Mouse (Mus musculus) heart, embryonic 15.5 days (tissue): ENCODE data around the gene Tspan32. TPM values are rescaled to one million over a fixed set of nuclear protein-coding genes. Genes with fewer than 3 reads are reported as not detected.
A peak's percentile ranks its signal among the peaks of the same experiment; 100 is the strongest.

Experiments
- ATAC-seq: fragments of 200-750 bp; cut with Nextera tagmentation; replicated peaks from 2 replicates; pipeline ENCODE4 v1.8.0; 2017; ENCODE audit warnings: low read depth, moderate TSS enrichment; ENCODE audit not compliant: insufficient number of reproducible peaks, insufficient read depth, low FRiP score
- H3K27ac ChIP-seq: fragments of 300-500 bp; sonication (generic); 2 replicates; pipeline ENCODE4 v1.5.1; 2015; ENCODE audit warnings: mild to moderate bottlenecking, inconsistent platforms
- H3K27me3 ChIP-seq: fragments of 300-500 bp; sonication (generic); 2 replicates; pipeline ENCODE4 v1.6.1; 2015; ENCODE audit warnings: inconsistent platforms
- H3K36me3 ChIP-seq: fragments of 300-500 bp; sonication (generic); 2 replicates; pipeline ENCODE4 v1.6.1; 2015; ENCODE audit warnings: mild to moderate bottlenecking, inconsistent platforms
- H3K4me1 ChIP-seq: fragments of 300-500 bp; sonication (generic); replicated peaks from 2 replicates; pipeline ENCODE4 v1.6.1; 2015; ENCODE audit warnings: inconsistent platforms
- H3K4me2 ChIP-seq: fragments of 300-500 bp; sonication (generic); 2 replicates; pipeline ENCODE4 v1.6.1; 2015; ENCODE audit warnings: inconsistent platforms, mild to moderate bottlenecking, moderate library complexity
- H3K4me3 ChIP-seq: fragments of 300-500 bp; sonication (generic); 2 replicates; pipeline ENCODE4 v1.5.1; 2015; ENCODE audit warnings: mild to moderate bottlenecking, inconsistent platforms
- H3K9ac ChIP-seq: fragments of 300-500 bp; sonication (generic); 2 replicates; pipeline ENCODE4 v1.6.1; 2015; ENCODE audit warnings: mild to moderate bottlenecking, inconsistent platforms
- H3K9me3 ChIP-seq: fragments of 300-500 bp; sonication (generic); replicated peaks from 2 replicates; pipeline ENCODE4 v1.6.1; 2016; ENCODE audit warnings: inconsistent platforms
- WGBS: fragments of 180-500 bp; shearing (Covaris S2); methylation state at CpG from one replicate; pipeline ENCODE4 v1.1.7; 2015; ENCODE audit warnings: mixed read lengths; 5-methylcytosine and 5-hydroxymethylcytosine counted together
- polyA plus RNA-seq: library from polyadenylated mRNA; unstranded; fragments of >200 nt; fragmentation: Nextera tagmentation; extraction: Ambion mirVana; gene quantifications from 2 replicates; pipeline ENCODE4 v1.2.1, GENCODE M21; 2015

Tspan32 gene
- polyA plus RNA-seq, 1 experiment from 2014 or later, result 2.4 TPM

DNA sequence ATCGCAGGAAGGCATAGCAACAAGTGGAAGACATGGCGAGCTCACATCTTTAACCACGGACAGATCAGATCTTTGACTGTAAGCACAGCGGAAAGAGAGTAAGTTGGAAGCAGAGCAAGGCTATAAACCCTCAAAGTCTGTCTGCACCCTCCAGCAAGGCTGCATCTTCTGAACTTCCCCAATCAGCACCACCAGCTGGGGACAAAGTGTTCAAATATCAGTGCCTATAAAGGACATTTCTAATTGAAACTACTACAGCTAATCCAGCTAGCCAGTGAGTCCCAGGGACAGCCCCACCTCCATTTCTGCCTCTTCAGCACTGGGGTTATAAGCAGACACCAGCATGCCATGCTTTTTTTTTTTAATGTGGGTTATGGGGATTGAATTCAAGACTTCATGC, 32.5 kb downstream of the Tspan32 start:
- no peaks in the 10 kb centered on the region for H3K36me3 ChIP-seq
- no peak for ATAC-seq
- no peaks in the 10 kb centered on the region for H3K9me3 ChIP-seq
- no peak overlapping the region for H3K9ac ChIP-seq
- WGBS, result 89% methylated on average over 4 of the region's 4 CpGs
- H3K4me3 ChIP-seq, result no peak overlapping the region
- H3K4me2 ChIP-seq, result no peak overlapping the region
- no peaks in the 10 kb centered on the region for H3K27me3 ChIP-seq
- H3K27ac ChIP-seq, result no peak overlapping the region
- peaks cover 25% of the 10 kb centered on the region for H3K4me1 ChIP-seq

GRCm38 (mm10) chr7:143038174-143038931, 33.5 kb downstream of the Tspan32 start:
- H3K9me3 ChIP-seq, result no peaks in the 10 kb centered on the region
- no peak for ATAC-seq
- H3K4me2 ChIP-seq, result no peak overlapping the region
- no peak overlapping the region for H3K9ac ChIP-seq
- H3K4me1 ChIP-seq, result peaks cover 32% of the 10 kb centered on the region
- H3K36me3 ChIP-seq, result no peaks in the 10 kb centered on the region
- H3K4me3 ChIP-seq, result no peak overlapping the region
- H3K27me3 ChIP-seq, result no peaks in the 10 kb centered on the region
- H3K27ac ChIP-seq, result no peak overlapping the region
- WGBS, result 79% methylated on average over 3 of the region's 3 CpGs

DNA sequence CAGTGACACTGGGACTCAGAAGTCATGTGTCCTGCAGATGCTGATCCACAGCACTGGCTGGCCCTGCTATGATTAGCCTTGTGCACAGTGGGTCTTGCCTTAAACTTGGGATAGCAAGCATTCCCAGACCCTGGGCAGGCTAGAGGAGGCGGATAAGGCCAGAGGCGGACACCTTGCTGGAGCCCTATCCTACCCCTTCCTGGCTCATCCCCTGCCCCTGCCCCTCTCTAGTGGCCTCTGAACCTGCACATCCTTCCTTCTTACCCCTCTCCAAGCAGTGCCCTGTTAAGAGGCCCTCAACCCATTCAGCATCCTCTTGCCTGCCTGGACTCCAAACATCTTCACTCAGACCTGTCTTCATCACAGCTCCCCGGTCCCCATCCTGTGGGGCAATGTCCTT, 35.7 kb downstream of the Tspan32 start:
- 0 out of 2 replicates have a peak, but pooled peaks cover 4% of the 10 kb centered on the region for H3K9me3 ChIP-seq
- peak overlapping the region; percentile 75; the same call in 1 of the 2 replicates for H3K27ac ChIP-seq
- no peak overlapping the region for H3K4me2 ChIP-seq
- peaks cover 29% of the 10 kb centered on the region for H3K4me1 ChIP-seq
- H3K4me3 ChIP-seq, result no peak overlapping the region
- H3K27me3 ChIP-seq, result no peaks in the 10 kb centered on the region
- no peaks in the 10 kb centered on the region for H3K36me3 ChIP-seq
- ATAC-seq, result no peak
- no peak overlapping the region for H3K9ac ChIP-seq
- 82% methylated on average over 3 of the region's 3 CpGs for WGBS

DNA sequence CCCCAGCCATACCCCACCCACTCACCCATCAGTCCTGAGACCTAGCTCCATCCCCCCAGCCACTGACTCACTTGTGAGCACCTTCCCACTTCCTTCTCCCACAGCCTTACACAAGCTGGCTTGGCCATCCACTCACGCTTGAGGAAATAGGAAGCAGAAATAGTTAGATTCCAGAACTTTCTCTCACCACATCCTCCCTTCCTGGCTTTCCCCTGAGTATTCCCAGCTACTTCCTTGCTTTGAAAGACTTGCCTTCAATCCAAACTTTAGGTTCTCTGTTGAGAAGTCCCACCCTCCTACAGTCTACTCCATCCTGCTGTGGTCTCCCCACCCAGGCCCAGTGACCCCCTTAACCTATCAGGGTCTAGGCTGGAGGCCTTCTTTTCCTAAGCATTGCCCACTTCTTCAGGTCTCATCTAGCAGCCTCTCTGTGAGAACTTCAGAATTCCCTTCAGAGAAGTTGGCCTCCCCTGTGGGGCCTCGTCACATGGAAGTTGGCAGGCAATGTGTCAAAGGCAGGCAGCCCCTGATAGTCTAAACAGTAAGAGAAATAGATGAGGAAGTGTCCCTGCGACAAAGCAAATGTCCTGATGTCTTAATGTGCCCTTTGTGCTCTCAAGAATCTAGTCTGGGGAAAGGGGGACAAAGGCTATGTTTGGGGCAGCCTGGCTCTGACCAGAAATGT, 36.4 kb downstream of the Tspan32 start:
- peak; percentile 16; the same call in 1 of the 2 replicates for ATAC-seq
- Histone ChIP-seq H3K27me3 (no peaks in the 10 kb centered on the region), H3K36me3 (no peaks in the 10 kb centered on the region), H3K4me2 (no peak overlapping the region), H3K4me1 (peaks cover 29% of the 10 kb centered on the region), H3K27ac (peak overlapping the region; percentile 75), H3K9me3 (0 out of 2 replicates have a peak, but pooled peaks cover 4% of the 10 kb centered on the region), H3K4me3 (no peak overlapping the region), H3K9ac (no peak overlapping the region)
- 44% methylated on average over 3 of the region's 3 CpGs for WGBS

DNA sequence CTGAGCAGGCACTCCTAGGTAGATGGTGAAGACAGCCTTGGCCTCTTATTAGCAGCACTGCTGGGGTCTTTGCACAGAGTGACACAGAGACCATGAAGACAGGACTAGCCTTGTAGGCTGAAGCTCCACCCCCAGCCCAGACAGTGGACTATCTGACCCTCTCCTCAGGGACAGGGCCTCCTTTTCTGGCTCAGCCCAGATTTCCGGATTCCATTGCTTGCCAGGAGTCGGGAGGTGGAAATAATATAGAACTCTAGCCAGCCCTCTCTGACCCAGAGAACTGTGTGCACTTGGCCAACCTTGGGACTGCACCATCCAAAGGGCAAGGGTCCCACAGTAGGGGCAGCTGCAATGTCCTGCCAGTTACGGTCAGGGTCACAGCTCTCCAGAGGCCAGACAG, 37.2 kb downstream of the Tspan32 start:
- ATAC-seq, result peak; percentile 81
- Histone ChIP-seq H3K36me3 (no peaks in the 10 kb centered on the region), H3K4me3 (no peak overlapping the region), H3K9ac (no peak overlapping the region), H3K9me3 (0 out of 2 replicates have a peak, but pooled peaks cover 4% of the 10 kb centered on the region), H3K27me3 (no peaks in the 10 kb centered on the region), H3K27ac (peak overlapping the region; percentile 75), H3K4me1 (peaks cover 29% of the 10 kb centered on the region), H3K4me2 (peak overlapping the region; percentile 5; the same call in 1 of the 2 replicates)
- WGBS, result 33% methylated on average over 3 of the region's 3 CpGs

- Histone ChIP-seq H3K4me2 (no peak overlapping the region), H3K36me3 (no peaks in the 10 kb centered on the region), H3K4me1 (peaks cover 29% of the 10 kb centered on the region), H3K9ac (no peak overlapping the region), H3K27me3 (no peaks in the 10 kb centered on the region), H3K27ac (peak overlapping the region; percentile 75), H3K9me3 (0 out of 2 replicates have a peak, but pooled peaks cover 4% of the 10 kb centered on the region), H3K4me3 (no peak overlapping the region)
- whole genome bisulfite sequencing, result 63% methylated on average over 3 of the region's 3 CpGs
- no peak for ATAC-seq
Observed at GRCm38 (mm10) chr7:143042897-143043300, 38.1 kb downstream of the Tspan32 start.

DNA sequence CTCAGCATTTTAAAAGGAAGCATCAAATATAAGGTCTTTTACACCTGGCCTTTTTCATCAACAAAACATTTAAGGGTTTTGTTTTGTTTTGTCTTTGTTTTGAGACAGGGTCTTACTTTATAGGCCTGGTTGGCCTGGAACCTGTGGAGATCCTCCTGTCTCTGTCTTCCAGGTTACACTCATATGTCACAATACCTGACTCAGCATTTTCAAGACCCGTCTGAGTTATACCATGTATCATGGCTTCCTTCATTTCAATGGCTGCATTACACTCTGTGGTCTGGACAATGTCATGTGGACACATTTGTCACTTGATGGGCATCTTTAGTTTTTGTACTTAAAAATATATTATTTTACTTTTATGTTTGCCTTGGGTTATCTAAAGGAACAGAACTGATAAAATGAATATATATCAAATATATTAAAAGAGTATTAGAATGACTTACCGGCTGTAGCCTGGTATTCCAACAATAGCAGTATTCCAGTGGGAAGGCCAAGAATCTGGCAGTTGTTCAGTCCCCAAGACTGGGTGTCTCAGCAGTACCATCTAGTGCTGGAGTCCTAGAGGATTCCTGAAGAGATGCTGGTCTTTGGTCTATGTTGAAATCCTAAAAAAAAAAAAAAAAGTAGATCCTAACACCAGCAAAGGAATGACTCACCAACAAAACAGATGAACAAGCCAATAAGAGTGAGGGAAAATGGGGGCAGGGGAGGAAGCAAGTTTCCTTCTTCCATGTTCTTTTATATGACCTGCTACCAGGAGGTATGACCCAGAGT, 39.4 kb downstream of the Tspan32 start:
- no peak for ATAC-seq
- no peak overlapping the region for H3K4me2 ChIP-seq
- 87% methylated on average over 2 of the region's 2 CpGs for WGBS
- no peak overlapping the region for H3K9ac ChIP-seq
- no peaks in the 10 kb centered on the region for H3K36me3 ChIP-seq
- no peak overlapping the region for H3K27ac ChIP-seq
- H3K9me3 ChIP-seq, result 0 out of 2 replicates have a peak, but pooled peaks cover 4% of the 10 kb centered on the region
- peaks cover 31% of the 10 kb centered on the region for H3K4me1 ChIP-seq
- no peak overlapping the region for H3K4me3 ChIP-seq
- H3K27me3 ChIP-seq, result no peaks in the 10 kb centered on the region

GRCm38 (mm10) chr7:143044826-143045206, 40.0 kb downstream of the Tspan32 start:
- Histone ChIP-seq H3K4me2 (no peak overlapping the region), H3K9ac (no peak overlapping the region), H3K4me3 (no peak overlapping the region), H3K27me3 (no peaks in the 10 kb centered on the region), H3K27ac (no peak overlapping the region), H3K36me3 (no peaks in the 10 kb centered on the region), H3K4me1 (peaks cover 37% of the 10 kb centered on the region), H3K9me3 (0 out of 2 replicates have a peak, but pooled peaks cover 4% of the 10 kb centered on the region)
- ATAC-seq, result no peak

DNA sequence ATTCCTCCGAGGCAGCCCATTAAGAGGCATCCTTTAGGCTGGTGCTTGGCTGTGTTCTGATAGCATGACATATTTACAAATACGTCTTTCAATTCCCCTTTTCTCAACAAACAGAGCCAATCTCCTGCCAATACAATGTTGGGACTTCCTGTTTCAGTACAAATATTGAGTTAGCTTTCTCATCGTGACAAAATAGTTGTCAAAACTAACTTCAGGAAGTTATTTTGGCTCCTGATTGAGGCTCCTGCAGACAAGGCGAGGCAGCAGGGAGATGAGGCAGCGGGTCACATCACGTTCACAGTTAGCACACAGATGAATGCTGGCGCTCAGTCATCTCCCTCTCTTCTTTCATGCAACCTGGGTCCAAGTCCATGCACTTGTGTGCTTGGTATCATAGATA, 41.5 kb downstream of the Tspan32 start:
- H3K4me2 ChIP-seq, result no peak overlapping the region
- ATAC-seq, result no peak

DNA sequence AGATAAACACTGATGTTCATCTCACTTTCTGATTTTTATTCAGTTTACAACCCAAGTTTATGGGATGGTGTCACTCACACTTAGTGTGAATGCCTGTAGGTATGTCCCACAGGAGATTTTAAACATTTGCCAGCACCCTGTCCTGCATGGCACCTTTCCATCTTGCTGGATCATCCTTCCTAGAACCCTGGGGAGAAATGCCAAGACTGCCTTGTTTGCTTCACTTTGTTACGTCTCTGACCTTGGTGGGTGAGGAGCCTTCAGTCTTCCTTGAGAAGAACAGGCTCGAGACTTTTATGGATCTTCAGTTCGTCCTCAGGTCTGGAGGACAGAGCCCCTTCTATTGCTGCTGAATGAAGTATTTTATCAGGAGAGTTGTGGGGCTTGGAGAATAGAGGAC, 44.5 kb downstream of the Tspan32 start:
- no peak overlapping the region for H3K4me3 ChIP-seq
- WGBS, result 71% methylated on average over 3 of the region's 3 CpGs
- H3K27me3 ChIP-seq, result no peaks in the 10 kb centered on the region
- H3K4me2 ChIP-seq, result no peak overlapping the region
- peaks cover 29% of the 10 kb centered on the region for H3K4me1 ChIP-seq
- ATAC-seq, result no peak
- H3K9me3 ChIP-seq, result 0 out of 2 replicates have a peak, but pooled peaks cover 4% of the 10 kb centered on the region
- no peaks in the 10 kb centered on the region for H3K36me3 ChIP-seq
- H3K27ac ChIP-seq, result peak overlapping the region; percentile 76
- no peak overlapping the region for H3K9ac ChIP-seq

More for the DNA sequence above, 41.5 kb downstream of the Tspan32 start:
- 63% methylated on average over 7 of the region's 7 CpGs for WGBS
- H3K9ac ChIP-seq, result no peak overlapping the region
- peaks cover 37% of the 10 kb centered on the region for H3K4me1 ChIP-seq
- H3K27me3 ChIP-seq, result no peaks in the 10 kb centered on the region
- 0 out of 2 replicates have a peak, but pooled peaks cover 4% of the 10 kb centered on the region for H3K9me3 ChIP-seq
- H3K36me3 ChIP-seq, result no peaks in the 10 kb centered on the region
- no peak overlapping the region for H3K27ac ChIP-seq
- no peak overlapping the region for H3K4me3 ChIP-seq
